Mouse (Mus musculus): ENCODE results near the gene Med13l. TPM values are rescaled to one million over a fixed set of nuclear protein-coding genes. Genes with fewer than 3 reads are reported as not detected.

Med13l gene
- polyA plus RNA-seq, 1 experiment from 2014 or later: 10.2 TPM

DNA sequence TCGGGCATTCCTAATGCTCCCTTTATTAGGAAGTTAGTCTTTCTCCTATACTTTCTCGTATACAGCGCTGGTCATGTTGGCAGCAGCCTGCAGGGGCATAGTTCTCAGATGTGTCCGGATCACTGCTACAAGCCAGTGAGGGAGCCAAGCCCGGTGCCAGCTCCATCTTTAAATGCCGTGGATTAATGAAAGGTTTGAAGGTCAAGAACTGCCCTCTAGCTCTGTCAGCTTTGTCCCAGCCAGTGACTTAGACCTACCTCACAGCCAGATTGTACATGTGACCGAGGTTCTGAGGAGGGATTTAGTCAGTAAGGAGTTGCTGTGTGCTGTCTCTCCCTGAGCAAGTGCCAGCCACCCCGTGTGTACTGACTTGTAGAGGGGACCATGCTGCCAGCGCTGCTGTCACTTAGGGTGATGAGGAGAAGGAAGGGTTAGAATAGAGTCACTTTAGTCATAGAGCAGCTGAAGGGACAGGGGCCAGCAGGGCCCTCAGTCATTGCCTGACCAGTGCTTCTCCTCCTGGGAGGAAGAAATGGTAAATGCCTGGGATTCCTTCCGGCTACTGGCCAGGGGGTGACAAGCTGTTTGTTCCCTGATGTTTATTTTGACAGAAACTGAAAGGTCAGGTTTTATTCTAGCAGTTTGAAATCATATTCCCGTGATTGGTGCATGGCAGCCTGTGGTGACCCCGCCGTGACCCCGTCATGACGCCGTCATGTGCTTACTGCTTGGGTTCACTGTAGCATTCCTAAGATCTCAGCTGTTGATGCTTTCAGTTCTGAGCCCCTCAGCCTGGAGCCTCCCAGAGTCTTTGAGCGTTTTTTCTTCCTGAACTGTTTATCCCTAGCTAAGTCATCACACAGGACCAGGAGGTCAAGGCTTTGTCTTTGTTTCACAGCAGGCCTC lies 197.2 kb downstream of the Med13l start:
- no peak for ATAC-seq (replicated peaks; ENCODE audit: low FRiP score)
- Histone ChIP-seq H3K27ac (no peak overlapping the region), H3K36me3 (peaks cover 98% of the 10 kb centered on the region), H3K4me1 (0 out of 2 replicates have a peak, but pooled peaks cover 7% of the 10 kb centered on the region), H3K4me2 (no peak overlapping the region), H3K4me3 (replicated peaks) (no peak overlapping the region), H3K27me3 (no peaks in the 10 kb centered on the region), H3K9ac (no peak overlapping the region), H3K9me3 (replicated peaks) (no peaks in the 10 kb centered on the region)
- 71% methylated on average over 17 of the region's 17 CpGs for WGBS

DNA sequence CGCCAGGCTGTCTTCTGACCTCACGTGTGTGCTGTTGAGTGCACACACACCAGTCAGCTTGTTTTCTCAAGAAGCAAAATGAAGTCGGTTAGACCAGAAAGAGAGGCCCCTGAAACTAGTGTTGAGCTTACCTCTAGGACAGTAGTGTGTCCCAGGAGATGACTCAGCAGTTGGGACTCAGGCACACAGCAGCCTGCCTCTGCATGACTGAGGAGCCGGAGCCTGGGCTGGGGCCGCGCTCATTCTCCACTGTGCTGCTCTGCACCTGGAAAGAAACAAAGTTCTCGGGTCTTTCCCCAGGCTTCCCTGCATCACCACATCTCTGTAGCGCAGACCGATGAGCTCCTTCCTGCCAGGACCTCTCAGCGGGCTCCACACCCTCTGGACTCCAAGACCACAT lies 200.5 kb downstream of the Med13l start:
- Histone ChIP-seq H3K4me1 (0 out of 2 replicates have a peak, but pooled peaks cover 7% of the 10 kb centered on the region), H3K9ac (no peak overlapping the region), H3K9me3 (replicated peaks) (no peaks in the 10 kb centered on the region), H3K27ac (no peak overlapping the region), H3K27me3 (no peaks in the 10 kb centered on the region), H3K4me3 (replicated peaks) (no peak overlapping the region), H3K4me2 (no peak overlapping the region), H3K36me3 (peaks cover 77% of the 10 kb centered on the region)
- no peak for ATAC-seq (replicated peaks; ENCODE audit: low FRiP score)
- 86% methylated on average over 10 of the region's 10 CpGs for WGBS

DNA sequence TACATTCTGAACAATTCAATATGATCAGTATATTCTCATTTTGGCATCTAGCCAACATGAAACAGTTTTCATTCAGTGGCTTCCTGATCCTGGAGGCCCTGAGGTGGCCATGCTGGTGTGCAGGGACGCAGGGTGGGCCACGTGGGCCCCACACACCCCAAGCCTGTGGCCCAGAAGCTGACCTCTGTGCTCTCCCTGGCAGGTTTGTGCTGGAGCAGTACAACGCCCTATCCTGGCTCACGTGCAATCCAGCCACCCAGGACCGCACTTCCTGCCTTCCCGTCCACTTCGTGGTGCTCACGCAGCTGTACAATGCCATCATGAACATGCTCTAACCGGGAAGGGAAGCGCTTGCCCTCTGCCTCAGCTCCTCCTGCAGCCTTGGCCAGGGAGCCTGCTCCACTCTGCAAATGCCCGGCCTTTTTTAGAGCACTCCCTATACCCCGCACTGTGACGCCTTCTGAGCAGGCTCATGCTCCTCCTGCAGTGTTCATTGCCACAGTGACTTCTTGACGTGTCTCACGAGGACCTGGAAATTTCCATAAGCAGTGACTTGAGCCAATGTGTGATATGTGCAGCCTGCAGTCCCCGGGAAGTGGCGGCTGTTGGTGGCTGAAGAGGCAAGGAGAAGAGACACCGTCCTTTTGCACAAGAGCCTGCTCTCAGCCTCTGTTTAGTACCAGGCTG lies 202.2 kb downstream of the Med13l start:
- no peak for ATAC-seq (replicated peaks; ENCODE audit: low FRiP score)
- Histone ChIP-seq H3K4me1 (0 out of 2 replicates have a peak, but pooled peaks cover 10% of the 10 kb centered on the region), H3K4me3 (replicated peaks) (no peak overlapping the region), H3K9ac (no peak overlapping the region), H3K27ac (no peak overlapping the region), H3K4me2 (no peak overlapping the region), H3K9me3 (replicated peaks) (no peaks in the 10 kb centered on the region), H3K27me3 (no peaks in the 10 kb centered on the region), H3K36me3 (peaks cover 61% of the 10 kb centered on the region)
- 81% methylated on average over 18 of the region's 18 CpGs for WGBS

DNA sequence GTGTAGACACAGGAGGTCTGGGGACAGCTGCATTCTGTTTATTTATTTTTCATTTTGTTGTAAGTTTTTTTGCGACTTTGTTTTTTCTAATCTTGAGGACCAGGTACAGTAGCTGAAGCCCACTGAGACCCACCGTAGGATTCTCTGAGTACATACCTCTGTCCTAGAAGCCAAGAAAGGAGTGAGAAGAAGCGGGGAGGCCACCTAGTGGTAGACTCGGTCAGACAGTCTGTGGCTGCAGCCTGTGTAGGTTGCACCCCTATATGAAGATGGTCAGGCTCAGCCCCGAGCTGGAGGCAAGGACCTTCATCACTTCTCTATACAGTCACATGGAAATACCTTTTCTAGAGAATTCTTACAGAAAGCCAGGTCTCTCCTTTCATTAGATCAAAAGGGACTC lies 202.9 kb downstream of the Med13l start:
- no peak overlapping the region for H3K4me3 ChIP-seq (replicated peaks)
- no peak for ATAC-seq (replicated peaks; ENCODE audit: low FRiP score)
- H3K9ac ChIP-seq: no peak overlapping the region
- H3K9me3 ChIP-seq (replicated peaks): no peaks in the 10 kb centered on the region
- H3K27ac ChIP-seq: no peak overlapping the region
- no peak overlapping the region for H3K4me2 ChIP-seq
- H3K36me3 ChIP-seq: peaks cover 55% of the 10 kb centered on the region
- H3K4me1 ChIP-seq: 0 out of 2 replicates have a peak, but pooled peaks cover 6% of the 10 kb centered on the region
- H3K27me3 ChIP-seq: no peaks in the 10 kb centered on the region
- WGBS: 59% methylated on average over 5 of the region's 5 CpGs

DNA sequence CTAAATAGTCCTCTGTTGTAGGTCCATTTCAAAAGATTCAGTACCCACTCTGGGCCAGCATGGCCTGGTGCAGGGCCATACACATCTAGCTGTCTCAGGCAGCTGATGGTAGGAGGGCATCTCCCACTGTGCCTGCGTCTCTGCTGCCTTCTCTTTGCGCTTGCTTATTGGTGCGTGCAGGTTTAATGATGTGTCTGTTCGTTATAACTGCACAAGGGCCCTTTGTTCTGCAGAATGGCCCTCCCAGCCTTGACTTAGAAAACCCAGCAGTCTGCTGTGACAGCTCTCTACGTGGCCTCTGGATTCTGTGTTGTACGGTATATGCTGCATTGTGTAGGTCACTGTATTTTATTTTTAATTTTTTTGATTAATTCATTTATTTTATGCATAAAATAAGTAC lies 208.7 kb downstream of the Med13l start:
- ATAC-seq (replicated peaks; ENCODE audit: low FRiP score): no peak
- WGBS: 57% methylated on average over 6 of the region's 6 CpGs

DNA sequence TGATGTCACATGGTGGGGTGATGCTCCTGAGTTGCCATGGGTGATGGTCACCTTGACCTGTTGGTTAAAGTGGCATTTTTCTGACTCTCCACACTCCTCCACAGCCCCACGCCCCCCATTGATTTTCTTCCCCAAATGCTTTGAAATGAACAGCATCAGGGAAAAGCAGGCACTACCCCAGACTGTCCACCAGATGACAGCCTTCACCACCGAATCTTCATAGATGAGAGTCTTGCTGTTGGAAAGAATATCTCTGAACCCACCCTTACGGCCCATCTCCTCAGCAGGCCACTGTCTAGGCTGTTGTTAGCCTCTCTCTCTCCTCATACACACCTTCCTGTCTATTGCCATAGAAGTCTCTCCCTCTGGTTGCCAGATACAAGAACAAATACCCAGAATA lies 213.4 kb downstream of the Med13l start:
- Histone ChIP-seq H3K4me1 (peaks cover 4% of the 10 kb centered on the region; the same call in 1 of the 2 replicates), H3K9me3 (replicated peaks) (no peaks in the 10 kb centered on the region), H3K27ac (no peak overlapping the region), H3K9ac (no peak overlapping the region), H3K36me3 (no peaks in the 10 kb centered on the region), H3K4me3 (replicated peaks) (no peak overlapping the region), H3K27me3 (peaks cover 23% of the 10 kb centered on the region), H3K4me2 (no peak overlapping the region)
- ATAC-seq (replicated peaks; ENCODE audit: low FRiP score): no peak
- 34% methylated on average over 3 of the region's 3 CpGs for WGBS

More for the DNA sequence above, 208.7 kb downstream of the Med13l start:
- Histone ChIP-seq H3K27ac (no peak overlapping the region), H3K4me1 (peaks cover 11% of the 10 kb centered on the region; the same call in 1 of the 2 replicates), H3K4me3 (replicated peaks) (no peak overlapping the region), H3K4me2 (no peak overlapping the region), H3K27me3 (peaks cover 15% of the 10 kb centered on the region; the same call in 1 of the 2 replicates), H3K36me3 (no peaks in the 10 kb centered on the region), H3K9me3 (replicated peaks) (no peaks in the 10 kb centered on the region), H3K9ac (no peak overlapping the region)

DNA sequence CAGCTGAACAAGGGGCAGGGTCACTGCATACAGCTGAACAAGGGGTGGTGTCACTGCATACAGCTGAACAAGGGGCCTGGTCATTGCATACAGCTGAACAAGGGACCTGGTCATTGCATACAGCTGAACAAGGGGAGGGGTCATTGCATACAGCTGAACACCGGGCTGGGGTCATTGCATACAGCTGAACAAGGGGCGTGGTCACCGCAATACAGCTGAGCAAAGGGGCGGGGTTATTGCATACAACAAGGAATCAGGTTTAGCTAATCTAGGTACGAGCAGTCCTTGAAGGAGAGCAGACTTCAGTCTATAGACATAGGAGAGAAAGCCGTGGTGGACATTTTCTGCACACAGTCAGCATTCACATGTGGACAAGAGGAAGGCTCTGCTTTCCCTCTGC lies 215.9 kb downstream of the Med13l start:
- no peak for ATAC-seq (replicated peaks; ENCODE audit: low FRiP score)
- Histone ChIP-seq H3K27ac (no peak overlapping the region), H3K9ac (no peak overlapping the region), H3K27me3 (peaks cover 30% of the 10 kb centered on the region), H3K9me3 (replicated peaks) (no peaks in the 10 kb centered on the region), H3K4me2 (no peak overlapping the region), H3K4me3 (replicated peaks) (no peak overlapping the region), H3K4me1 (no peaks in the 10 kb centered on the region), H3K36me3 (no peaks in the 10 kb centered on the region)
- 75% methylated on average over 6 of the region's 6 CpGs for WGBS

DNA sequence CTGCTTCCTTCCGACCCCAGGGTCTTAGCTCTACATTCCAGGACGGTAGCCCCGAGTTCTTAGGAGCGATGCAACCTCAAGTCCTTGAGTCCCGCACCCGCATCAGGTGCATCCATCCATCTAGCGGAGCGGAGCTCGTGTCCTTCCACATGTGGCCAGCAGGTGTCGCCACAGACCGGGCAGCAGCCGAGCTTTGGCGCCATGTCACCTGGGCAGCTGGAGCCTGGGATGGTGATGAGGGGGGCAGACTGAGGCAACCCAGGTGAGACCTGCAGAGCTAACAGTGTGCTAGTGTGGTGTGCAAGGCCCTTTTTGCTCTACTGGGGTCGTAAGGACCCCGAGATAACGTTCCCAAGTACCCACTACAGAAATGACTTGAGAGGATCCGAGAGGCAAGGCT lies 221.1 kb downstream of the Med13l start:
- no peak overlapping the region for H3K4me2 ChIP-seq
- no peak for ATAC-seq (replicated peaks; ENCODE audit: low FRiP score)
- WGBS: 14% methylated on average over 17 of the region's 17 CpGs
- no peaks in the 10 kb centered on the region for H3K4me1 ChIP-seq
- H3K9ac ChIP-seq: no peak overlapping the region
- no peak overlapping the region for H3K4me3 ChIP-seq (replicated peaks)
- H3K27me3 ChIP-seq: peaks cover 29% of the 10 kb centered on the region
- no peak overlapping the region for H3K27ac ChIP-seq
- no peaks in the 10 kb centered on the region for H3K9me3 ChIP-seq (replicated peaks)
- no peaks in the 10 kb centered on the region for H3K36me3 ChIP-seq

DNA sequence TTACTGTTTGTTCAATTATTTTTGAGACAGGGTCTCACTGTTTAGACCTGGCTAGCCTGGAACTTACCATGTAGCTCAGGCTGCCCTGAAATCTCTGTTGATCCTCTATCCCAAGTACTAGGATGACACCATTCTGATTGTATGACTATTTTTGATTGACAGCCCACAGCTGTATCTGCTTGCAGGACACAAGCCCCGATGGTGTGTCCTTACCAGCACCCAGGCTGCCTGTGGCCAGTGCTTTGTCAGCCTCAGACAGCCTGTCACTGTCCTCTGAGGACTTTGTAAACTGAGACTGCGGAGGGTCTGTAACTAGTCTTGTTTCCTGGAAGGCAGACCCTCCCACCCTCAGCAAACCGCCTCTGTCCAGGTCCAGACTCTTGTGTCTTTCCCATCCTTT lies 221.7 kb downstream of the Med13l start:
- H3K4me1 ChIP-seq: no peaks in the 10 kb centered on the region
- no peak overlapping the region for H3K9ac ChIP-seq
- no peak overlapping the region for H3K4me2 ChIP-seq
- no peak for ATAC-seq (replicated peaks; ENCODE audit: low FRiP score)
- no peaks in the 10 kb centered on the region for H3K36me3 ChIP-seq
- H3K27ac ChIP-seq: no peak overlapping the region
- 62% methylated on average over 3 of the region's 3 CpGs for WGBS
- no peak overlapping the region for H3K4me3 ChIP-seq (replicated peaks)
- H3K27me3 ChIP-seq: peaks cover 29% of the 10 kb centered on the region
- H3K9me3 ChIP-seq (replicated peaks): no peaks in the 10 kb centered on the region

DNA sequence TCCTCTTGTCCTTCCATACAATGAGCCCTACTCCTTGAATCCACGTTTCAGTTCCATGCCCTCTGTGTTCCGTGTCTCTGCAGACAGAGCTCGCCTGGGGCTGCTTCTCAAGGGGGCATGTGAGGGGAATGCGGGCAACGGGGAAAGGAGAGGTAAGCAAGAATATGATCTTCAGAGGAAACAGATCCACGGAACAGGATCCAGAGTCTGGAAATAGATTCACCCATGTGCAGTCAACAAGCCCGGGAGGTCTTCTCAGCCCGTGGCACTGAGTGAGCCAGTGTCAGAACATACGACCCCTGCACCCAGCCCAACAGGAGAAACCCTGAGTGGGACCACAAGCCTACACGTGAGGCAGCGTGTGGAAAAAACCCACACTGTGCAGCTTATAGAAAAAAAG lies 228.7 kb downstream of the Med13l start:
- no peak overlapping the region for H3K9ac ChIP-seq
- ATAC-seq (replicated peaks; ENCODE audit: low FRiP score): no peak
- no peaks in the 10 kb centered on the region for H3K27me3 ChIP-seq
- no peaks in the 10 kb centered on the region for H3K9me3 ChIP-seq (replicated peaks)
- WGBS: 87% methylated on average over 11 of the region's 11 CpGs
- H3K27ac ChIP-seq: no peak overlapping the region
- no peaks in the 10 kb centered on the region for H3K36me3 ChIP-seq
- no peak overlapping the region for H3K4me3 ChIP-seq (replicated peaks)
- no peaks in the 10 kb centered on the region for H3K4me1 ChIP-seq
- H3K4me2 ChIP-seq: no peak overlapping the region

DNA sequence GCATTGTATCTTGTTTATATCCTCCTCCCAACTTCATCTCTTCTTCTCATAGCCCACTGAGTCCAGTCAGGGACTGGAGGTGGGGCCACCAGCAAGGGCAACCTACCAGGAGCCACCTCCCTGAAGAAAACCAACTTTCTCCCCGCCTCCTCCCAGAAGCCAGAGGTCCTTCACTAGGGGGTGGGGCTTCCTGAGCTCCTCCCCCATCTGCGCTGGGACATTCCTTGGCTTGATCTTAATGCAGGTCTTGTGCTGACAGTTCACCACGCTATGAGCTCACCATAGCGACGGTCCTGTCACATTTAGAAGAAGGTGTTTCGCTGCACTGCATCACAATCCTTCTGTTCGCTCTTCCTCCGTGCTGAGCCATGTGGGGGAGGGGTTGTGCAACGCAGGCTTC lies 229.3 kb downstream of the Med13l start:
- Histone ChIP-seq H3K9me3 (replicated peaks) (no peaks in the 10 kb centered on the region), H3K4me1 (no peaks in the 10 kb centered on the region), H3K4me2 (no peak overlapping the region), H3K27ac (no peak overlapping the region), H3K27me3 (no peaks in the 10 kb centered on the region), H3K36me3 (no peaks in the 10 kb centered on the region), H3K4me3 (replicated peaks) (no peak overlapping the region), H3K9ac (no peak overlapping the region)
- WGBS: 81% methylated on average over 9 of the region's 9 CpGs
- no peak for ATAC-seq (replicated peaks; ENCODE audit: low FRiP score)

DNA sequence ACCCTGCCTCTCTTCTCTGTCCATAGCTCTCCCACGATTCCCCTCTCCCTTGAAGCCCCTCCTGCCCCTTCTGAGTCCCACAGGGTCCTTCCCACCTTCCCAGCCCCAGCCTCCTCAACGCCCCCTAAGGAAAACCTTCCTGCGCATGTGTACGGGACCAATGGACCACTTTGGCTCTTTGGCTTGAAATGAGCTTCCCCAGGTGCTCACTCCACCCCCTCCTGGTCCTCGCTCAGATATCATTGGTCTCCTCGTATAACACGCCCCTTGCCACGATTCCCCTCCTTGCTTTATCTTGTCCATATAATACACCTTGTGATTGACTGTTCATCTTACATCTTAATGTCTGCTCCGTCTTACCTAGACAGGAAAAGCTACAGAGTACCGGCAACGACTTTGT lies 237.3 kb downstream of the Med13l start:
- Histone ChIP-seq H3K4me1 (no peaks in the 10 kb centered on the region), H3K4me3 (replicated peaks) (no peak overlapping the region), H3K27me3 (no peaks in the 10 kb centered on the region), H3K36me3 (no peaks in the 10 kb centered on the region), H3K9me3 (replicated peaks) (no peaks in the 10 kb centered on the region), H3K4me2 (no peak overlapping the region), H3K9ac (no peak overlapping the region), H3K27ac (no peak overlapping the region)
- no peak for ATAC-seq (replicated peaks; ENCODE audit: low FRiP score)
- 88% methylated on average over 11 of the region's 11 CpGs for WGBS

All from kidney, embryonic 15.5 days (tissue).